Mouse (Mus musculus) heart, embryonic 15.5 days (tissue): ENCODE results near the gene Tbx19. TPM values are rescaled to one million over a fixed set of nuclear protein-coding genes. Genes with fewer than 3 reads are reported as not detected.

Experiments used
- ATAC-seq: fragments of 200-750 bp; cut with Nextera tagmentation; replicated peaks from 2 replicates; pipeline ENCODE4 v1.8.0; 2017; ENCODE audit warnings: low read depth, moderate TSS enrichment; ENCODE audit not compliant: insufficient number of reproducible peaks, insufficient read depth, low FRiP score
- H3K27ac ChIP-seq: fragments of 300-500 bp; sonication (generic); 2 replicates; pipeline ENCODE4 v1.5.1; 2015; ENCODE audit warnings: mild to moderate bottlenecking, inconsistent platforms
- H3K27me3 ChIP-seq: fragments of 300-500 bp; sonication (generic); 2 replicates; pipeline ENCODE4 v1.6.1; 2015; ENCODE audit warnings: inconsistent platforms
- H3K36me3 ChIP-seq: fragments of 300-500 bp; sonication (generic); 2 replicates; pipeline ENCODE4 v1.6.1; 2015; ENCODE audit warnings: mild to moderate bottlenecking, inconsistent platforms
- H3K4me1 ChIP-seq: fragments of 300-500 bp; sonication (generic); replicated peaks from 2 replicates; pipeline ENCODE4 v1.6.1; 2015; ENCODE audit warnings: inconsistent platforms
- H3K4me2 ChIP-seq: fragments of 300-500 bp; sonication (generic); 2 replicates; pipeline ENCODE4 v1.6.1; 2015; ENCODE audit warnings: inconsistent platforms, mild to moderate bottlenecking, moderate library complexity
- H3K4me3 ChIP-seq: fragments of 300-500 bp; sonication (generic); 2 replicates; pipeline ENCODE4 v1.5.1; 2015; ENCODE audit warnings: mild to moderate bottlenecking, inconsistent platforms
- H3K9ac ChIP-seq: fragments of 300-500 bp; sonication (generic); 2 replicates; pipeline ENCODE4 v1.6.1; 2015; ENCODE audit warnings: mild to moderate bottlenecking, inconsistent platforms
- H3K9me3 ChIP-seq: fragments of 300-500 bp; sonication (generic); replicated peaks from 2 replicates; pipeline ENCODE4 v1.6.1; 2016; ENCODE audit warnings: inconsistent platforms
- WGBS: fragments of 180-500 bp; shearing (Covaris S2); methylation state at CpG from one replicate; pipeline ENCODE4 v1.1.7; 2015; ENCODE audit warnings: mixed read lengths; 5-methylcytosine and 5-hydroxymethylcytosine counted together
- polyA plus RNA-seq: library from polyadenylated mRNA; unstranded; fragments of >200 nt; fragmentation: Nextera tagmentation; extraction: Ambion mirVana; gene quantifications from 2 replicates; pipeline ENCODE4 v1.2.1, GENCODE M21; 2015

Tbx19 gene
- polyA plus RNA-seq, 1 experiment from 2014 or later = not detected

GRCm38 (mm10) chr1:165183400-165183799 lies 22.8 kb upstream of the Tbx19 start:
- no peak overlapping the region for H3K4me3 ChIP-seq
- no peak for ATAC-seq
- no peak overlapping the region for H3K27ac ChIP-seq
- no peak overlapping the region for H3K4me2 ChIP-seq
- H3K27me3 ChIP-seq = no peaks in the 10 kb centered on the region
- H3K36me3 ChIP-seq = peaks cover 36% of the 10 kb centered on the region
- no peak overlapping the region for H3K9ac ChIP-seq
- peaks cover 10% of the 10 kb centered on the region for H3K4me1 ChIP-seq
- 70% methylated on average over 6 of the region's 6 CpGs for WGBS
- H3K9me3 ChIP-seq = no peaks in the 10 kb centered on the region

DNA sequence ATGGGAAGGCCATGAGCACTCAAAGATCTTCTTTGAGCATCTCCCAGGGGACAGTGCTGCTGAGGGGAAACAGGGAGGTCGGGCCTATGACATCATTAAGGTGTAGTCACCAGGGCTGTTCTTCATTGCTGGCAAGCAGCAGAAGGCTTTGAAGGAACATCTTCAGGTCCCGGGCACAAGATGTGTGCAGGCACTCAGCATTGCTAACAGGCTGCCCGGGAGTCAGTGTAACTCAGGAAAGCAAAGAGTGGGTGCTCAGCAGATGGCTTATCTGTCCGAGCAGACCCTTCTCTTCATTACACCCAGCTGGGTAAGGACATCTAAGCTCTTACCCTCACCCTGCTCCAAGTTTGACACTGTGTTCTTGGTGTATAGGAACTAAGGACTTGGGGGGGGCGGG lies 18.7 kb upstream of the Tbx19 start:
- H3K4me3 ChIP-seq = no peak overlapping the region
- no peaks in the 10 kb centered on the region for H3K4me1 ChIP-seq
- 80% methylated on average over 5 of the region's 5 CpGs for WGBS
- no peaks in the 10 kb centered on the region for H3K27me3 ChIP-seq
- no peak overlapping the region for H3K27ac ChIP-seq
- peaks cover 47% of the 10 kb centered on the region for H3K36me3 ChIP-seq
- H3K4me2 ChIP-seq = no peak overlapping the region
- no peak for ATAC-seq
- H3K9ac ChIP-seq = no peak overlapping the region
- H3K9me3 ChIP-seq = no peaks in the 10 kb centered on the region

- Histone ChIP-seq H3K4me2 (no peak overlapping the region), H3K9me3 (no peaks in the 10 kb centered on the region), H3K4me1 (no peaks in the 10 kb centered on the region), H3K27me3 (no peaks in the 10 kb centered on the region), H3K27ac (no peak overlapping the region), H3K9ac (no peak overlapping the region), H3K36me3 (peaks cover 38% of the 10 kb centered on the region), H3K4me3 (no peak overlapping the region)
- ATAC-seq = no peak
- WGBS = 70% methylated on average over 6 of the region's 6 CpGs
These were observed 17.5 kb upstream of the Tbx19 start for GRCm38 (mm10) chr1:165178075-165178474.

DNA sequence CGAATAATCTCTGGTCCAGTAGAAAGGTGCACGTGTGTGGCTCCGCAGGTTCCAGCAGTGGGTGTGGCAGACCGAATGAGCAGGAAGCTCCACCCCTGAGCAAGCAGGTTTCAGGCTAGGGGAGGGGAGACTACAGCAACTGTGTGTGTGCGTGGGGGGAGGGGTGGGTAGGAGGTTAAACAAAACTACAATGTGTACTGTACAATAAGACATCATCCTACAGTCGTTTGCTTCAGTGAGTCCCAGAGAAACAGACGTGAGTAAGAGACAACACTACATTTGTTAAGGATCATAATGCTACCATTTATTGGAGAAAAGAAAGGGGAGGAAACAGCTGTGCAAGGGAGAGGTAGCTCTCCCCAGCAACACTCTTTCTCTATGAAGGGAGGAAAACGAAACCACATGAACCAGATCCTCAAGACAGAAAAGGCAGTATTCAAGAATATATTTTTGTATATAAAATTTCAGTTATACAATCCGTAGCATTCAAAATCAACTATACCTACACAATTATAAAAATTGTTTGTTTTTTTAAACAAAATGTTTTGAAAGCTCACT lies 13.6 kb upstream of the Tbx19 start:
- no peak overlapping the region for H3K4me2 ChIP-seq
- peaks cover 21% of the 10 kb centered on the region for H3K36me3 ChIP-seq
- H3K9me3 ChIP-seq = no peaks in the 10 kb centered on the region
- H3K4me3 ChIP-seq = no peak overlapping the region
- no peaks in the 10 kb centered on the region for H3K4me1 ChIP-seq
- no peaks in the 10 kb centered on the region for H3K27me3 ChIP-seq
- 59% methylated on average over 7 of the region's 9 CpGs for WGBS
- no peak overlapping the region for H3K27ac ChIP-seq
- no peak overlapping the region for H3K9ac ChIP-seq
- no peak for ATAC-seq

GRCm38 (mm10) chr1:165171277-165171676 lies 10.7 kb upstream of the Tbx19 start:
- Histone ChIP-seq H3K4me1 (no peaks in the 10 kb centered on the region), H3K36me3 (no peaks in the 10 kb centered on the region), H3K4me2 (no peak overlapping the region), H3K4me3 (no peak overlapping the region), H3K9ac (no peak overlapping the region), H3K27ac (no peak overlapping the region), H3K9me3 (no peaks in the 10 kb centered on the region), H3K27me3 (no peaks in the 10 kb centered on the region)
- no peak for ATAC-seq
- 86% methylated on average over 7 of the region's 8 CpGs for WGBS

GRCm38 (mm10) chr1:165170157-165170556 lies 9.6 kb upstream of the Tbx19 start:
- Histone ChIP-seq H3K4me2 (no peak overlapping the region), H3K9me3 (no peaks in the 10 kb centered on the region), H3K36me3 (no peaks in the 10 kb centered on the region), H3K27ac (no peak overlapping the region), H3K4me1 (no peaks in the 10 kb centered on the region), H3K4me3 (no peak overlapping the region), H3K27me3 (no peaks in the 10 kb centered on the region), H3K9ac (no peak overlapping the region)
- WGBS = 61% methylated on average over 5 of the region's 5 CpGs
- no peak for ATAC-seq

- no peaks in the 10 kb centered on the region for H3K4me1 ChIP-seq
- no peak for ATAC-seq
These were observed 8.9 kb upstream of the Tbx19 start for GRCm38 (mm10) chr1:165169462-165169861.

GRCm38 (mm10) chr1:165164920-165165319 lies 4.3 kb upstream of the Tbx19 start:
- H3K9me3 ChIP-seq = no peaks in the 10 kb centered on the region
- H3K27me3 ChIP-seq = no peaks in the 10 kb centered on the region
- 74% methylated on average over 6 of the region's 6 CpGs for WGBS
- no peak for ATAC-seq
- H3K9ac ChIP-seq = no peak overlapping the region
- no peaks in the 10 kb centered on the region for H3K36me3 ChIP-seq
- H3K27ac ChIP-seq = no peak overlapping the region
- no peak overlapping the region for H3K4me3 ChIP-seq
- no peaks in the 10 kb centered on the region for H3K4me1 ChIP-seq
- H3K4me2 ChIP-seq = no peak overlapping the region

More at GRCm38 (mm10) chr1:165169462-165169861, 8.9 kb upstream of the Tbx19 start:
- Histone ChIP-seq H3K4me2 (no peak overlapping the region), H3K36me3 (no peaks in the 10 kb centered on the region), H3K4me3 (no peak overlapping the region), H3K9ac (no peak overlapping the region), H3K27ac (no peak overlapping the region), H3K9me3 (no peaks in the 10 kb centered on the region), H3K27me3 (no peaks in the 10 kb centered on the region)
- WGBS = 82% methylated on average over 3 of the region's 3 CpGs

GRCm38 (mm10) chr1:165158841-165159240 lies 1.7 kb downstream of the Tbx19 start:
- H3K27me3 ChIP-seq = no peaks in the 10 kb centered on the region
- no peak overlapping the region for H3K27ac ChIP-seq
- H3K4me1 ChIP-seq = no peaks in the 10 kb centered on the region
- no peaks in the 10 kb centered on the region for H3K9me3 ChIP-seq
- no peak overlapping the region for H3K4me3 ChIP-seq
- ATAC-seq = no peak
- 69% methylated on average over 10 of the region's 10 CpGs for WGBS
- no peak overlapping the region for H3K4me2 ChIP-seq
- no peak overlapping the region for H3K9ac ChIP-seq
- no peaks in the 10 kb centered on the region for H3K36me3 ChIP-seq

- no peak overlapping the region for H3K4me3 ChIP-seq
- 71% methylated on average over 4 of the region's 4 CpGs for WGBS
- H3K27ac ChIP-seq = no peak overlapping the region
- no peak for ATAC-seq
- no peak overlapping the region for H3K9ac ChIP-seq
- H3K27me3 ChIP-seq = no peaks in the 10 kb centered on the region
- no peaks in the 10 kb centered on the region; the same call in 1 of the 2 replicates for H3K4me1 ChIP-seq
- no peaks in the 10 kb centered on the region for H3K36me3 ChIP-seq
- no peak overlapping the region for H3K4me2 ChIP-seq
- H3K9me3 ChIP-seq = no peaks in the 10 kb centered on the region
These were observed 6.4 kb downstream of the Tbx19 start for GRCm38 (mm10) chr1:165154162-165154561.

- peak; percentile 50; the same call in 1 of the 2 replicates for ATAC-seq
- Histone ChIP-seq H3K4me1 (no peaks in the 10 kb centered on the region; the same call in 1 of the 2 replicates), H3K27ac (no peak overlapping the region), H3K4me2 (no peak overlapping the region), H3K9ac (no peak overlapping the region), H3K36me3 (no peaks in the 10 kb centered on the region), H3K9me3 (no peaks in the 10 kb centered on the region), H3K4me3 (no peak overlapping the region), H3K27me3 (no peaks in the 10 kb centered on the region)
- WGBS = 43% methylated on average over 8 of the region's 8 CpGs
These were observed 9.4 kb downstream of the Tbx19 start for GRCm38 (mm10) chr1:165151216-165151615.

DNA sequence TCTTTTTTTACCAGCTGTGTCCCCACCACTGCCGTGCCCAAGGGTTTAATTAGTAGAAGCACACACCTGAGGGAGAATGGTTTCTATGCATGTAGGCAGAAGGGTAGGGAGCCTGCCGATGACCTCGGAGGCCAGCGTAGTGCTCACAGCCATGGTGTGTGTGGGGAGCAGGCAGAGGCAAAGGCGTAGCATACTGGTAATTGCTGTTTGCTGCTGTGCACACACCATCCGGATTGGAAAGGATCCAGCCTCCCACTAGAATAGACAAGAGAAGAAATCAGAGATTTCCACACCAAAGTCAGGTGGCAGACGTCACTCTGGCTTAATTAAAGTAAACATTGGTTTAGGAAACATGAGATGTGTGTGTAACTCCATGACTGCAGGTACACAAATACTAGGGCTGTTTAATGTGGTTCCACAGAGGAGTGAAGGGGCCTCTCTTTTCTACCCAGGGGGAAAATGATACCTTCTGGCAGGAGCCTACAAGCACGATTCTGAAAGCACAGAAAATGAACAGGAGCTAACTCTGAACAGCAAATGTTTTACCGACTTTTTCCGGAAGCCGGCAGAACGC lies 18.1 kb downstream of the Tbx19 start:
- H3K27me3 ChIP-seq = no peaks in the 10 kb centered on the region
- WGBS = 73% methylated on average over 12 of the region's 12 CpGs
- no peak for ATAC-seq
- no peak overlapping the region for H3K27ac ChIP-seq
- no peak overlapping the region for H3K9ac ChIP-seq
- H3K36me3 ChIP-seq = no peaks in the 10 kb centered on the region
- H3K4me2 ChIP-seq = no peak overlapping the region
- H3K4me1 ChIP-seq = no peaks in the 10 kb centered on the region
- no peak overlapping the region for H3K4me3 ChIP-seq
- no peaks in the 10 kb centered on the region for H3K9me3 ChIP-seq
